Mouse (Mus musculus) thymus, adult 2 months (tissue): ENCODE measurements around the gene Aifm2.

Source experiments
- CTCF ChIP-seq: fragments of 200-500 bp; IDR thresholded peaks from 2 replicates; pipeline ENCODE4 v1.5.1; 2012; ENCODE audit warnings: mild to moderate bottlenecking, control low read depth, low read length, moderate library complexity, borderline replicate concordance; ENCODE audit not compliant: control insufficient read depth, poor library complexity, insufficient read depth; ENCODE audit errors: extremely low read depth
- POLR2A ChIP-seq: fragments of 200-500 bp; IDR thresholded peaks from 2 replicates; pipeline ENCODE4 v1.6.1; 2012; ENCODE audit warnings: mild to moderate bottlenecking, low read length, control low read depth, moderate library complexity; ENCODE audit not compliant: control insufficient read depth, poor library complexity, insufficient read depth; ENCODE audit errors: extremely low read depth

- TF ChIP-seq CTCF: no peak
- no peak for TF ChIP-seq POLR2A
Measured at GRCm38 (mm10) chr10:61781461-61782128, 66.5 kb downstream of the Aifm2 start.
